Mouse (Mus musculus) hindbrain, embryonic 16.5 days (tissue): Measurements from ENCODE around the gene Rbbp7. TPM values are rescaled to one million over a fixed set of nuclear protein-coding genes. Genes with fewer than 3 reads are reported as not detected.

Experiments used
- ATAC-seq: fragments of 200-750 bp; cut with Nextera tagmentation; 2 replicates; pipeline ENCODE4 v1.8.0; 2017; ENCODE audit warnings: moderate TSS enrichment, moderate library complexity
- H3K27ac ChIP-seq: fragments of 300-500 bp; sonication (generic); 2 replicates; pipeline ENCODE4 v1.5.1; 2014; ENCODE audit warnings: low read depth, mild to moderate bottlenecking, control low read depth, low read length, moderate library complexity
- H3K27me3 ChIP-seq: fragments of 300-500 bp; sonication (generic); replicated peaks from 2 replicates; pipeline ENCODE4 v1.6.1; 2014; ENCODE audit warnings: low read length; ENCODE audit not compliant: control insufficient read depth, insufficient read depth
- H3K36me3 ChIP-seq: fragments of 300-500 bp; sonication (generic); 2 replicates; pipeline ENCODE4 v1.6.1; 2014; ENCODE audit warnings: mild to moderate bottlenecking, low read length, moderate library complexity, mixed read lengths; ENCODE audit not compliant: control insufficient read depth, insufficient read depth
- H3K4me1 ChIP-seq: fragments of 300-500 bp; sonication (generic); 2 replicates; pipeline ENCODE4 v1.6.1; 2014; ENCODE audit warnings: low read depth, low read length; ENCODE audit not compliant: control insufficient read depth, insufficient read depth
- H3K4me2 ChIP-seq: fragments of 300-500 bp; sonication (generic); 2 replicates; pipeline ENCODE4 v1.6.1; 2014; ENCODE audit warnings: mild to moderate bottlenecking, low read length, control low read depth, moderate library complexity
- H3K4me3 ChIP-seq: fragments of 300-500 bp; sonication (generic); 2 replicates; pipeline ENCODE4 v1.5.1; 2014; ENCODE audit warnings: mild to moderate bottlenecking, low read length, control low read depth, moderate library complexity
- H3K9ac ChIP-seq: fragments of 300-500 bp; sonication (generic); 2 replicates; pipeline ENCODE4 v1.6.1; 2014; ENCODE audit warnings: low read depth, mild to moderate bottlenecking, control low read depth, low read length, moderate library complexity
- H3K9me3 ChIP-seq: fragments of 300-500 bp; sonication (generic); 2 replicates; pipeline ENCODE4 v1.6.1; 2014; ENCODE audit warnings: mild to moderate bottlenecking, low read length, moderate library complexity; ENCODE audit not compliant: control insufficient read depth
- WGBS: fragments of 180-500 bp; shearing (Covaris S2); extraction: QIAGEN DNeasy Blood & Tissue Kit; methylation state at CpG from one replicate; pipeline ENCODE4 v1.1.7; 2014; 5-methylcytosine and 5-hydroxymethylcytosine counted together
- polyA plus RNA-seq: library from polyadenylated mRNA; unstranded; fragments of >200 nt; fragmentation: Nextera tagmentation; extraction: Ambion mirVana; gene quantifications from 2 replicates; pipeline ENCODE4 v1.2.1, GENCODE M21; 2015

The Rbbp7 gene
- 247 and 258 TPM in 2 replicates for polyA plus RNA-seq

GRCm38 (mm10) chrX:162760115-162760942 is at the start of gene Rbbp7:
Rbbp7 (plus strand) TSS chrX:162760402.
- peak; percentile 98 for ATAC-seq
- Histone ChIP-seq H3K4me1 (no peaks in the 10 kb centered on the region; the same call in none of the 2 replicates), H3K4me2 (peak within 1 kb of the TSS; percentile 60)

DNA sequence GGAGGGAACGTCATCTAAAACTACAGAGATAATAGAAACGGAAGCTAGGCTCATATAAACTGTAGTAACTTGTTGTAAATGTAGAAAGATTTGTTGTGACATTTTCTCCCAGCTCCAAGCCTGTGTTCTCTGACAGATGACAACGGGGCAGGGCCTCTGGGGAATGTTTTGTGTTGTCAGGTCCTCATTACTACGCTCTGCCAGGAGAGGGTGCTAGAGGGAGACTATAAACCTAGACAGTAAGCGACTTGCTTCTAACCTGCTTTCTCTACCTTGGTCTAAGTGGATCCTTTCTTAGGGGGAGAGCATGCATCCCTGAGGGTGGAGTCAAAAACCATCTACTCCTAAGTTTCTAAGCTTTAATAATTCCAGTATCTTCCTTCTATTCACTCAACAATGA is 42.4 kb upstream of the Rbbp7 start:
- Histone ChIP-seq H3K4me2 (no peak overlapping the region), H3K4me3 (no peak overlapping the region), H3K36me3 (no peaks in the 10 kb centered on the region), H3K27ac (no peak overlapping the region), H3K9ac (no peak overlapping the region), H3K9me3 (no peaks in the 10 kb centered on the region), H3K27me3 (no peaks in the 10 kb centered on the region), H3K4me1 (no peaks in the 10 kb centered on the region)
- no peak for ATAC-seq
- 39% methylated on average over 5 of the region's 5 CpGs for WGBS

More at GRCm38 (mm10) chrX:162760115-162760942, at the start of gene Rbbp7:
- peak within 1 kb of the TSS; percentile 87 for H3K27ac ChIP-seq
- H3K9ac ChIP-seq, result peak within 1 kb of the TSS; percentile 74
- peak within 1 kb of the TSS; percentile 60 for H3K4me3 ChIP-seq
- no peaks in the 10 kb centered on the region for H3K27me3 ChIP-seq
- no peaks in the 10 kb centered on the region for H3K36me3 ChIP-seq
- WGBS, result 26% methylated on average over 54 of the region's 100 CpGs
- no peaks in the 10 kb centered on the region for H3K9me3 ChIP-seq

GRCm38 (mm10) chrX:162719615-162720014 is 40.6 kb upstream of the Rbbp7 start:
- Histone ChIP-seq H3K27ac (no peak overlapping the region), H3K9me3 (no peaks in the 10 kb centered on the region), H3K4me1 (no peaks in the 10 kb centered on the region), H3K4me2 (no peak overlapping the region), H3K27me3 (no peaks in the 10 kb centered on the region), H3K9ac (no peak overlapping the region), H3K36me3 (no peaks in the 10 kb centered on the region), H3K4me3 (no peak overlapping the region)
- ATAC-seq, result no peak
- 49% methylated on average over 2 of the region's 2 CpGs for WGBS

DNA sequence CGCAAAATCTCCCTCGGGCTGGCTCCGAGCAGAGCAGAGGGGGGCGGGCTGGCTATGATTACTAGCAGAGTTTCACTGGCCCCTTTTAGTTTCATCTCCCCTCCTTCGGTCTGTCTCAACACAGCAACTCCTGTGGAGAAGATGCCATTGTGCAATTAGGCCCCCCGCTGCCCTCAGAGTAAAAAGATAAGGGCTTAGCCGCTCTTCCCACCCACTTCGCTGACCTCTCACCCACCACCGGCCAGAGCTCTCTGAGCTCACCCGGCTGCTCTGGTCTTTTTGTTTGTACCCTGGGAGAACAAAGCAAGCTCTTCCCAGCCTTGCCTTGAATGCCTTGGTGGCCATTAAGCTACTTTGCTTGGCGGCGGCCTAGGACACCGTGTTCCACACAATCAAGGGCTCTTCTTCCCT is 32.8 kb upstream of the Rbbp7 start:
- H3K9ac ChIP-seq, result no peak overlapping the region
- H3K27ac ChIP-seq, result no peak overlapping the region
- H3K9me3 ChIP-seq, result no peaks in the 10 kb centered on the region
- H3K4me2 ChIP-seq, result no peak overlapping the region; the same call in 1 of the 2 replicates
- H3K27me3 ChIP-seq, result no peaks in the 10 kb centered on the region
- H3K4me1 ChIP-seq, result no peaks in the 10 kb centered on the region
- 0 out of 2 replicates have a peak, but pooled peaks have one; percentile 48 for ATAC-seq
- no peaks in the 10 kb centered on the region for H3K36me3 ChIP-seq
- H3K4me3 ChIP-seq, result no peak overlapping the region
- WGBS, result 24% methylated on average over 12 of the region's 13 CpGs

GRCm38 (mm10) chrX:162727795-162728194 is 32.4 kb upstream of the Rbbp7 start:
- Histone ChIP-seq H3K9ac (no peak overlapping the region), H3K4me2 (no peak overlapping the region), H3K4me3 (no peak overlapping the region), H3K27ac (no peak overlapping the region), H3K27me3 (no peaks in the 10 kb centered on the region), H3K9me3 (no peaks in the 10 kb centered on the region), H3K36me3 (no peaks in the 10 kb centered on the region), H3K4me1 (no peaks in the 10 kb centered on the region)
- WGBS, result 38% methylated on average over 9 of the region's 9 CpGs
- ATAC-seq, result no peak

- H3K4me2 ChIP-seq, result no peak overlapping the region
- no peaks in the 10 kb centered on the region for H3K36me3 ChIP-seq
- H3K4me3 ChIP-seq, result no peak overlapping the region
- ATAC-seq, result peak; percentile 30; the same call in 1 of the 2 replicates
- no peak overlapping the region for H3K9ac ChIP-seq
- no peak overlapping the region for H3K27ac ChIP-seq
- no peaks in the 10 kb centered on the region for H3K4me1 ChIP-seq
- no peaks in the 10 kb centered on the region for H3K27me3 ChIP-seq
- no peaks in the 10 kb centered on the region for H3K9me3 ChIP-seq
- WGBS, result 25% methylated on average over 7 of the region's 7 CpGs
These were observed 32.0 kb upstream of the Rbbp7 start for GRCm38 (mm10) chrX:162728228-162728627.

DNA sequence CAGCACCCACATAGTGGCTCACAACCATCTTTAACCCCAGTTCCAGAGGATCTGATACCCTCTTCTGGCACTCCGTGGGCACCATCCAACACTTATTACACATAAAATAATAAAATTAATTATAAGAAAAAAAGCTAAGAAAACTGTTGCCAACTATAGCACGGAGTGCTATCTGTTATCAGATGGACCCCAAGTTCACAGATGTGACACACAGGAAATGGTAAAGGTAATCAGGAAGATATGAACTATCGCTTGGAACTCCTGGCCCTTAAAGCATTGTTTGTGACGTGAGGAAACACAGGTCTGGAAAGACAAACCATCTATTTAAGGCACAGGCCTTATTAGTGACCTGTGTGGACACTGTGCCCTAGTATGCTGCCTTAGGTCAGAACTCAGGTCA is 30.2 kb upstream of the Rbbp7 start:
- H3K27ac ChIP-seq, result no peak overlapping the region
- H3K4me1 ChIP-seq, result no peaks in the 10 kb centered on the region
- ATAC-seq, result no peak
- no peak overlapping the region for H3K4me3 ChIP-seq
- no peaks in the 10 kb centered on the region for H3K36me3 ChIP-seq
- H3K27me3 ChIP-seq, result no peaks in the 10 kb centered on the region
- no peak overlapping the region for H3K9ac ChIP-seq
- H3K9me3 ChIP-seq, result no peaks in the 10 kb centered on the region
- no peak overlapping the region for H3K4me2 ChIP-seq
- WGBS, result 87% methylated on average over 4 of the region's 4 CpGs

DNA sequence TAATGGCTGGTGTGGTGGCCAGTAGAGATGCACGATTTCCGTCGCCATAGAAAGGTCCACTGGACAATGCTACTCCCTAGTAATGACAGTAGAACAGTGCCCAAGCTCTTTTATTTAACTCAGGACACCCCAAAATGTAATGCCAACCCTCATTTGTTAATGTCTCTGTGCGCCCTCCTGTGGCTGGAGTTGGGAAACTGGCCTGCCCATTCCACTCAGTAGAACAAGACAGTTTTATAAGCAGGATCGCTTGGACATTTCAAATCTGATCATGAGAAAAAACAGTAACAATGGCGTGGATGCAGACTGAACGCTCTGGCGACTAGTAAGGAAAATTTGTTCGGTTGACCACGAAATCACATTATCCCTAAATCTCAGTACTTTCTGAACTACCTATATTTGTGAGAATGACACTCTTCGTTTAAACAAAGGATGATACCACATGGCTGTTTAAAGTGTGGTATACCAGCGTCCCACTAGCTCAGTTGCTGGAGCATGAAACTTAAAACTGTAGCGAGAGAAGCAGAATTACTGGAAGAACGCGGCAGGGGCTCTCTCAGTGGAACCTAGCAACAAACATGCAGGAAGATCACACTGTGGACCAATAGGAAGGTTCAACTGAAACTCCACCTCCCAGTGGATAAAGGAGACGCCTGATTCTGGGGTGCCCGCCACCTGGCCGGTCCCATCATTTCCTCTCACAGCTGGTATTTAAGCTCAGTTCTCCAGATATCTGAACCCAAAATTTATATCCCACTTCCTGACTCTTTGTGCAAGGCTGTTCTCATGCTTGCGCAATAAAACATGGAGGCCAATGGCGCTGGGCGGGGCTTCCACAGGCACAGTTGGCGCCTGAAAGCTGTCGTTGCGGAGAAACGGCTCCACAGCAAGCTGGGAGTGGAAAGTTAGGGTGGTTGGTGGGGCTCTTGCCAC is 24.9 kb upstream of the Rbbp7 start:
- 18% methylated on average over 25 of the region's 25 CpGs for WGBS
- no peaks in the 10 kb centered on the region for H3K9me3 ChIP-seq
- no peaks in the 10 kb centered on the region for H3K4me1 ChIP-seq
- H3K4me3 ChIP-seq, result peak overlapping the region; percentile 35
- peak overlapping the region; percentile 50; the same call in 1 of the 2 replicates for H3K9ac ChIP-seq
- peak overlapping the region; percentile 63 for H3K4me2 ChIP-seq
- no peaks in the 10 kb centered on the region for H3K27me3 ChIP-seq
- ATAC-seq, result peak; percentile 93
- no peaks in the 10 kb centered on the region for H3K36me3 ChIP-seq
- H3K27ac ChIP-seq, result peak overlapping the region; percentile 78
